Mouse (Mus musculus) retina, embryonic 14.5 days (tissue): Measurements from ENCODE around the gene Elmo2.

Source experiments
- DNase-seq: peaks from one replicate; pipeline ENCODE4 v3.0.0-alpha.2; 2015; ENCODE audit warnings: low spot score

The Elmo2 gene

DNA sequence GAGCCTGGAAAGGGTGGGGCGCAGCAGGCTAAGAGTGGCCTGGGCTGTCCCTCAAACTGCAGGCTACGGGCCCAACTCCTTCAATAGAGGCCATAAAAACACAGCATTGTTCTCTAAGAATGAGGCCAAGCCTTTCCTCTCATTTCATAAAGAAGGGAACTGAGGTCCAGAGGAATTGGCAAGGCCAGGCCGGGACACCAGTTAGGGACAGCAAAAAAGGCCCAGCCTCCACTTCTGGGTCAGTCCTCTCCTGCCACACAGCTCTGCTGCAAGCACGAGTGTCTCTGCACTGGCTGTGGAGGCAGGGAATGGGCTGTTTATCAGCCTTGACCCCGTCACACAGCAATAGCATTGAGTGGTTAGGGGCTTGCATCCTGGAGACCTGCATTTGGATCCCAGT is 2.8 kb downstream of the Elmo2 start:
- DNase-seq = no peak

DNA sequence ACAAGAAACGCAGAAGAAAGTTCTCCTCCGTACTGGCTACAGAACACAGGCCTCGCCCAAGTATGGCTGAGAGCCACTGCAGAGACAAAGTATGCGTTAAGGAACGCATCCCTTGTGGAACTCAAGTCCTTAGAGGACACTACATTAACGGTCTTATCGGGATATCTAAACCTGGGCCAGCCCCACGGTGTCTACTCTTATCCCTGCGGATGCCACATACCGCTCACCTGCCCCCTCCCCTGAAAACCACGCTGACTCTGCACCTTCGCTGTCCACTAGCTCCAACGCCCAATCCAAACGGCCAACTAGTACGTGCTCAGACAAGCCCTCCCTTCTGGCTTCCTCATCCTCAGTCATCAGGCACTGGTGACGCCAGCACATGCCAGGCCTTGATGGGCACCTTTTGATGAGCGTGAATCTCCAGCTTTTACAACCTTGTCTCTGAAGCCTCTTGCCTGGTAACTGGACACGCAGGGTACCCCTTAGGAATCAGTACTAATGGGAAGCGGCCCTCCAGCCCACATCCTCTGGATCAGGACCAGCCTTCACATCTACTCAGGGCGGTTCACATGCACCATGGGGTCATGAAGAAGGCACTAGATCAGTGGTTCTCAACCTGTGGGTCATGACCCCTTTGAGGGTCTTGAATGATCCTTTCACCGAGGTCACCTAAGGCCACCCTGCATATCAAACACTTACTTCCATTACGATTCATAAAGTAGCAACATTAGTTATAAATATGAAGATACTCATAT is 4.1 kb downstream of the Elmo2 start:
- no peak for DNase-seq

DNA sequence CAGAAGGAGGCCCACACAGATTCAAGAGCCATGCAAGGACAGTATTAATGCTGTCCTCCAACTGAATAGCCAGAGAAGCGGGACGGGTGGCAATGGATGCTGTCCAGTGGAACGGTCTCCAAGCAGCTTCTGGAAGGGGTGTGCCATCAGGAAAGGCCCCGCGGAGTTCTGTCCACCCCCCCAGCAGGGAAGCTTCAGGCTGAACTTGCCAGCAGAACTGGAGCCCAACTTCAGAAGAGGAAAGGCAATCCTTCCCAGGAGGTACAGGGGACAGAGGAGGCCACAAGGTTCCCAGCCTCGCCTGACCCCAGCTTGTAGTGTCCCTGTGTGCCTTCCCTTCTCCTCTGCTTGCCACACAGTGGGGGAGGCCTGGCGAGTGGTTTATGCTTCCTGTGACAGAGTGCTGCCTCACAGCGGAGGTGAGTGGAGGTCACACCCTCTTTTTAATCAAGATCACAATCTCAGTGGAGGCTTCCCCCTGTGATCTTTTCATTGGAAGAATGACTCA is 4.8 kb downstream of the Elmo2 start:
- DNase-seq = no peak

DNA sequence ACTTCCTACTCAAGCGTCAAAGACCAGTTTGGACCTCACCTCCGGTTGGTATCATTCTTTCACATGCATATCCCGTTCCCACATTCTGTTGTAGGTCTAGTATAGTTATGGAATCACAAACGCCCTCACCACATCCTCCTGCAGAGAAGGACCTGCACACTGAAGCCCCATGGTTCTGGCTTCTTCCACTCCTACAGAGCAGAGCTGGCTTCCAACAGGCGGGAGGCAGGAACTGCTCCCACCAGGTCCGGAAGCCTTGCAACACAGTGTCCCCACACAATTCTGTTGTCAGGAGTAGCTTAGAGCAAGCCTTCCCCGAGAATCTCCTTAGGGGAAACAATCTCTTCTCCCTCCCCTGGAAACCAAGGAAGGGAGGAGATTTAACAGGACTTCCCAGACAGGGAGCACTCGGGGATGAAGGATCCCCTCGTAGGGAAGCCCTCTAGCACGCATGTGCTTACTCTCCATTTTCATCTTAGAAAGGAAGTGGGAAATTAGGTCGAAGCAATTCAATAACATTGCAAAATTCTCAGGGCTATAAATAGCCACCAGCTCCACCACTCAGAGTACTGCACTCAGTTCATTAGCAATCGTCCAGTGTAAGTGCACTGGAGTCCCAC is 5.6 kb downstream of the Elmo2 start:
- DNase-seq = no peak

DNA sequence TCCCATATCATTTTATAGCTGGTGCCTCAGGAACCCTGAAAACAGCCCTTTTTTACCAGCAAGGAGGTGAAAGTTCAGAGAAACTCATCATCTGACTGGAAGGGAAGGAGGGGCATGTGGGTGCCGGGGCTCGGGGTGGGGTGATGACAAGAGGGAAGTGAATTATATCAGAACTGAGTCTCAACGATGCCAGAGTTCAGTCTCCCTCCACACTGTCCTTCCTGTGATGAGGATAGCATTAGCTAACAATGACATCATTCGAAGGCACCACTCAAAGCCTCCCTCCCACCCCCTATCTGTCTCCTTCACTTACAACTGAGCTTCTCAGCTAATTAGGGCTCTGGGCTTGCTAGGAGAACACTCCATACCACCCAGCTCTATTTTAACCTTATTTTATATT is 6.8 kb downstream of the Elmo2 start:
- no peak for DNase-seq

DNA sequence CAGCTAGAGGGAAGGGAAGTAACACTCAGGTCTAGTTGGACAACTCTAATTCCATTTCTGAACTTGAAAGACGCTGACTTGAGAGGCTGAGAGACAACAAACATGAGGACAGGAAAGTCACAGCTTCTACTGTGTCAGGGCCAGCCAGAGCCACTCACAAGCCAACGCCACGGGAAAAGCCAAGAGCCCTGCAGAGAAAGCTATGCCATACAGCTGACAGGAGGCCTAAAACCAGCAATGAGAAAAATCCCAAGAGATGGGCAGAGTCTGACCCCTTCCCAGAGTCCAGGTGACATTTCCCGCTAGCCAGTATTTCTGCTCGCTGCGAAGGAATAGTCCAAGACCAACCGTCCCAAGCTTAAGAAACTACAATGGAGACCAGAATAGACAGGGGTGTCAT is 7.3 kb downstream of the Elmo2 start:
- no peak for DNase-seq

DNA sequence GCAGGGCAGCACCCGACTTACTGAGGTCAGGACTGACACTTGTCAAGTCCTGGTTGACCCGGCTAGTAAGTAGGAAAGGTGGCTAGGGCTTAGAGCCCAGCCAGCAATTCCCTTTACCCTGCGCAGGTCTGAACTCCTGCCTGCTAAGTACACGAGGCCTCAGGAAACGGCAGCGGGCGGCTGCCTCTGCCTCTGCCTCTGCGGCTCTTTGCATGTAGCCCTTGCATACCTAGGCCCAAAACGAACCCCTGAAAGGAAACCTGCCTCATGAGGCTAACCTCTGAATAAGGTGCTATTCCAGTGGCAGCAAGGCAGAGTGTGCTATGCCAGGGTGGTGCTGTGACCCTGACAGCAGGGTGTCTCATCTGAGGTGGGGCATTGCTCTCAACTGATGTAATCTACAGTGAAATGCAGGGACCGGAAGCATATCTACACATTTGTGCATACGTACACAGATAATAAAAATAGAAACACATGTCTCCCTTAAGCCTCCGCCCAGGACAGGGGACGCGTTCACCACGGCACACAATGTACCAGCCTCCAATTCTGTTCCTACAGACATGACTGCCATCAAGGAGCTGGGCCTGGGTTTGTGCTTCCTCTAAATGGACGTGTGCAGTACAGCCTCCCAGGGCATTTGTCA is 8.5 kb downstream of the Elmo2 start:
- no peak for DNase-seq

DNA sequence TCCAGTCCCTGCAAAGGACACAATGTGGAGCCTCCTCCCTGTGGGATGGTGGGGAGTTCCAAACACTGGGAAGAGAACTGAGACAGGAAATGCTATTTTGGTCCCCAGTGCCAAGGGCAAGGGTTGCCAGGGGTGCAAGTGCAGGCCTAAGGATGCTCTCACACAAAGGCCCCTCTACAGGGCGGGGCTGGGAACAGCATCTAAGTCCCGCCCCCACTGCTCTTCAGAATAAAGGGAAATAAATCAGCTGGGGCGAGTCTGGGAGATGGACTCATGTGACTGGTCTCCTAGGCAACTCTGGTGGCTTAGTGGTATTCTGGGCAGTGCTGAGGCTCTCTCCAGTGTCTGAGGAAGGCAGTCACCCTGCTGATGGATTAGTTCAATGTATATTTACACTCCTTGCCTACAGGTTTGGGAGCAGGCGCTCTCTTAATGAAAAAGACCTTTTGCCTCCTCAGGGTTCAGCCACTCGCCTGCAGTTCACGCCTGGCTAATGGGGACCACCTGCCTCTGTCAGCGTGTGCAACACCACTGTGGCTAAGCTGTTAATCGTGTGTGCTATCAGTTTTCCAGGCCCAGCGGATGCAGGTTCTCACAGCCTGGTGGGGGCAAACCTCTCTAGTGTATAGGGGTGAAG is 9.3 kb downstream of the Elmo2 start:
- DNase-seq = peak; percentile 87

DNA sequence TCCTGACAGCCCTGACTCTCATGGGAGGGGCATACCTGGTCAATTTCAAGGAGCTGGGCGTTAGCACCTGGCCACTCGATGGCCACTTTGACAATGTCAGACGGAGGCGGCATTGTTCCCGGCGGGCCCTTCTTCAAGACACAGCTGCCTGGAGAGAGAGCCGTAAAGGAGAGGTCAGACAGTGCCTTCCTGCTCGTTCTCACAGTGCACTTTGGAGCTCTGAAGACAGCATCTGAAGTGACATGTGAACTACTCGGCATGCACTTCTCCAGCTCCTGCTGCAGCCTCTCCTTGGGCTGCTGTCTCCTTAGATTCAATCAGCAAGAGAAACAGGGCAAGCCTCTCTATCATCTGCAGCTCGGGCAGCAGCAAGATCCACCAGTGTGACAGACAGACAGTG is 10.1 kb downstream of the Elmo2 start:
- DNase-seq = peak; percentile 64

DNA sequence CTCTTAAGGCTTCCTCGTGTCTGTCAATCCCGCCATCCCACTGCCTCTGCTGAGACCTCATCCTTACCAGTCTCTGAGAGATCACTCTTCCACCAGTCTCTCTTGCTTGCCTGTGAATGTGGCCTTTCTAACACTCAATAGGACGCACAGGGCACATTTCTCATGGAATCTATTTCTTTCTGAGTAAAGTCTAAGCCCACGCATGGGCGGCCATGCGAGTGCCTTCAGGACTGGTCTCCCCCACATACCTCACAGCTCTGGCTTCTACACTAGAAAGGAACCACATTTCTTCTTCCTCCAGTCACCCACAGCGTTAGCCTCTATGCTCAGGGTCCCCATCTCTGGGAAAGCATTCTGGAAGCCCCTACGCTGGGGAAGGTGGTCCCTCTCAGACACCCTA is 12.1 kb downstream of the Elmo2 start:
- DNase-seq = no peak

DNA sequence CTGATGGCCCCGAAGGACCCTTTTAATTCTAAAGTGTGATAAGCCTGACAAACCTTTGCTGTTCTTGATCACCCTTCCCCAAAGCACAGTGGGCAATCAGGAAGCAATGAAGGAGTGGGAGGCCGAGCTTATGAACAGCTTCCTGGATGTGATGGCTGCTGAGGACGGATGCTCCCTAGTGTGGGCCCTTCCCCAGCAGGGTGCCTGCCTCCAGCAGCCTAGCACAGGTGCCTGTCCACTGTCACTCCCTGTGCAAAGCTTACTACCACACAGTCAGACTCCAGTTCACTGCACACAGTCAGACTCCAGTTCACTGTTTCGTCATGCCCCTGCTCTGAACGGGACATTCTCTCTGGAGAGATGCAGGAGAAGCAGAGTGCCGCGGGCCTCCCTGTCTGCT is 13.9 kb downstream of the Elmo2 start:
- no peak for DNase-seq

DNA sequence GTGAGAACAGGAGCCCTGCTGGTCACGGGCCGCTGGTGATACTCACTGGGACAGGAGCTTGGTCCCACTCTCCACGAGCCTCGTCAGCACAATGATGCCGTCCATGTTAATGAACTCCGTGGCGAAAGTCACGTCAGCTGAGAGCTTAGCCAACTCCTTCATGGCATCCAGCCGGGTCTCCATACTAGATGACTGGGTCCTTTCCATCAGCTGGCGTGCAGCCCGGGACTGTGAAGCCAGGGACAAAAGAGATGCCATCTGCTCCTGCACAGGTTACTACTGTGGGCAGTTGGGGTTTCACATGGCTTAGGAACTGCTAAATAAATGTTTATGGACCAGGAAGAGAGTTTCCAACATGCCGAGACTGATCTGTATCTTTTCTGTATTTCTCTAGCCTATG is 14.7 kb downstream of the Elmo2 start:
- DNase-seq = no peak

DNA sequence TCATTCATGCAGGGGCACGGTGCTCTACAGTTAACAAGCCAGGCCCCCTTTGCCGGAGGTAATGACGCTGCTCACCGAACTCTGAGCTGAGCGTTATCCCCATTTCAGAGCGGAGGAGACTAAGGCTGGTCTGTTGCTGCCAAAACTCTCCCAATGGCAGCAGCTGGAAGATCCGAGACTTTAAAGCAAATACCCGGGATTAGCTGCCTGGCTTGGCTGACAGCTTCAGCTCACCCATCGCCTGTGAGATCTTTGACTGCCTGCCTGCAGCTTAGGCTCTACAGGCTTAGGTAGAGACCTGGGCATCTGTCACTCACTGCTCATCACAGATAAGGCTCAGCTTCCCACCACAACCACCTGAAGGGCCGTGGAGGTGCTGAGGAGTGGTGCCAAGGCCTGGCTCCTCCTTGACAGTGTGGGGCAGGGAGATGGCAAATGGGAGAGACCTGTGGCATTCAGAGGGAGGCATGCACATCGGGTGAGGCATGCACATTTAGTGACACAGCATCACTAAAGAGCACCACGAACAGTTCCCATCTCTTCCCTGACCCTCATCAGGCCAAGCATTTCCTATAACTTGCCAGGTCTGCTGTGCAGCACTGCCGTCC is 15.4 kb downstream of the Elmo2 start:
- DNase-seq = no peak

DNA sequence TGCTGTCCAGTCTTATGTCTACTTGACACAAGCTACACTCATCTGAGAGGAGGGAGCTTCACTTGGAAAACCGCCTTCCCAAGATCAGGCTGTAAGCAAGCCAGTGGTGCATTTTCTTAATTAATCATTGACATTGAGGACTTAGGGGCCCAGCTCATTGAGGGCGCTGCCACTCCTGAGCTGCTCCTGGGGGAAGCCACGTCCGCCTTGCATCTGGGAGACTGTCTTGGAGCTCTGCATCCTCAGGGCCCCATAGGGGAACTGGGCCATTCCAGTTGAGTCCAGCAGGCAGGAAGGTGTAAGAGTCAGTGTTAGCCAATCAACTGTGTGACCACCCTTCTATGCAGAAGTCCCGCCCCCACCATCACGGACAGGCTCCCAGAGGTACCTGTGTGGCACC is 18.5 kb downstream of the Elmo2 start:
- no peak for DNase-seq

DNA sequence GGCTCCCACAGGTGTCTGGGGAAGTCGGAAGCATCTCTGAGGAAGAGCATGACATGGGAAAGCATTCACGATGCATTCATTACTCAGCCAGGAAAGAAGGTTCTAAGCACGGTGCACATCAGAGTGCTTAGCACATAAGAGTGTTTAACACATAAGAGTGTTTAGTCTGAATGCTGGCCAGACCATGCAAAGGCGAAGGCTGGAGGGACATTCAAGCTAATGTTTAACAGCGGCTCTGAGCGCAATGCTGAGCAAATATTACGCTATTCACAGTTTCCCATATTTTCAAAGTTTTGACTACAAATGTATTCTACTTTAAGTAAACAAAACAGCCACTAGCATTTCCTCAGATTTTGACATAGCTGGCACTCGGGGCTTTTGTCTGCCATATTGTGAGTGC is 20.8 kb downstream of the Elmo2 start:
- DNase-seq = no peak

DNA sequence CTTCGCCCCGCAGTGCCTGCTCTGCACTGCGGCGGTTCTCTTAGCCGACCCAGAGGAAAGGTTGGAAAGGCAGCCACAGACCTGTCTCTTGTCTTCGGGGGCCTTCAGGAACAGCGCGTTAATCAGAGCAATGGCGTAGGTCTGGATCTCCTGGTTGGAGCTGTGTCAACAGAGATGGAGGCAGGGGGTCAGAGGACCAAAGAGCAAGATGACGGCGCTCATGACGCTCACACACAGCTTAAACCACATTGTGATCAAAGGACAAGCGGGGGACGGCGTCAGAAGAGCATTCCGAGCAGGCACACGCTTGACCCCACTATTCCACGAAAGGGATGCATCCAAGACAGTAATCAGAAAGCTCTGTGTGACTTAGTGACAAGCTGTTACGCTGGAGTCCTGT is 21.5 kb downstream of the Elmo2 start:
- no peak for DNase-seq

DNA sequence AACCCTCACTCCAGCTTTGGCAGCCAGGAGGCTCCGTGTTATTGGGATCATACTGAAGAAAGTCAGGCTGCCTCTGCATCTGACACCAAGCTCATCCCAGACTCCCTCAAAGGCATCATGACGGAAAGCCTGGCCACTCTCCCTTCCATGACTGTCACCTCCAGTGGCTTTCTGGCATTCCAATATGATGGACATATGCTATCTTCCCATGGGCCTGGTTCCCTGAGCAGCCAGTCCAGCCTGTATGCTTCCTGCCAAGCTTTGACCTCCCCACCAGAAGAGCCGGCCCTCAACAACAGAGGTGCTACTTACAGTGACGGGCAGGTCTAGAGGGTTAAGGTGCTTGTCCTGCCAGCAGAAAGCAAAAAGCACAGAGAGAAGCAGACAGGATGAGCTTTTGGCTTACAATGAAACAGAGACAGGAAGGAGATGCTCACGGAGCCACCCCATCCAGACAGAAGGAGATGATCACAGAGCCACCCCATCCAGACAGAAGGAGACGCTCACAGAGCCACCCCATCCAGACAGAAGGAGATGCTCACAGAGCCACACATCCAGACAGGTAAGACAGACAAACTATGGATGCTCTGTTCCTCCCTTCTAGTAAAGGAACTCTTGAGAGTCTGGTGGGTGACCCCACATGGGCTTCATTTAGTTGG is 22.8 kb downstream of the Elmo2 start:
- no peak for DNase-seq

DNA sequence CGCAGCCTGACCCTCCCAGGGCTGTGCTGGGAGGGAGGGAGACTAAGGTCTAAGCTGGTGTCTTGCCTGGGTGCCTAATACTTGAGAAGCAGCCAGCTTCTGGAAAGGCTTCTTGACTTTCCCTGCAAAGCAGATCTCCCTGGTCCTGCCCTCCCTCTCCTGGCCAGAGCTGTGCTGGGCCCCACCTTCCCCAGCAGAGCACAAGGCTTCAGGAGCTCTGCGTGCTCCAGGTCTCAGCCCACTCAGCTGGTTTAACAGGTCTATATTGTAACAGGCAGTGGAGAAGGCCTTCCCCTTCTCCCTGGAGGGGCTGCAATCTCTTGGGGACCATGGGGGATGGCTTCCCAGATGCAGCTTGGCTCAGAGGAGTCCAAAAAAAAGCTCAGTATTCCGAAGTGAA is 24.9 kb downstream of the Elmo2 start:
- DNase-seq = no peak

DNA sequence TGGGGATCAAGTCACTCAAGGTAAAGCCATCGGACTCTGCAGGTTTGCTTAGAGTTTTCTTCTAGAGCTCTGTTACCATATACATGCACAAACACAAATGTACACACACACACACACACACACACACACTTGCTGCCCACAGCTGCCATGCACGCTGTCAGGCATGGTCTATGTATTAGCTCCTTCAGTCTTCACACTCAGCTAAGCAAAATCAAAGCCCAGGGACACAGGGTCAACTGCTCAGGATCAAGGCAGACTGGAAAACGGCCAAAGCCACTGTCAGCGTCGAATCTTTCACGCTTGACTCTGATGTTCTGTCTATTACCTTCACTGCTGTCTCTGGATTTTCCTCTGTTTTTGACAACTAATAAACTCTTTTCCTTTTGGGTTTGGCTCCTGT is 25.4 kb downstream of the Elmo2 start:
- peak; percentile 54 for DNase-seq

DNA sequence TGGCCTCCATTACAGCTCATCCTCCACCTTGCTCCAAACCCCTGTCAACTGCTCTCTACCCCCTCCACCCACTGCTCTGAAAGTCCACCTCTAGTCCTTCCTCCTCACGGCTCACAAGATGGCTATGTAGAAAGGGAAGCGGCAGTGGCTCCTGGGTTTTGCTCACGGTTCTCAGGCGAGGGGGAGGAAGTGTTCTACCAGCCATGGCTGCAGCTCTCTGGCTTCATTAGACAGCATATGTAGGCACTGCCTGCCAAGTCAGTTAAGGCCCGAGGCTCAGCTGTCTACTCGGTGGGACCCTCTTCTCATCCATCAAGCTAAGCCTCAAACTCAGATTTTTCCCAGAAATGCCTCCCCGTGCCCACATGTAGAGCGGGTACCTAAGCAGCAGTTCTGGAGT is 25.9 kb downstream of the Elmo2 start:
- no peak for DNase-seq

DNA sequence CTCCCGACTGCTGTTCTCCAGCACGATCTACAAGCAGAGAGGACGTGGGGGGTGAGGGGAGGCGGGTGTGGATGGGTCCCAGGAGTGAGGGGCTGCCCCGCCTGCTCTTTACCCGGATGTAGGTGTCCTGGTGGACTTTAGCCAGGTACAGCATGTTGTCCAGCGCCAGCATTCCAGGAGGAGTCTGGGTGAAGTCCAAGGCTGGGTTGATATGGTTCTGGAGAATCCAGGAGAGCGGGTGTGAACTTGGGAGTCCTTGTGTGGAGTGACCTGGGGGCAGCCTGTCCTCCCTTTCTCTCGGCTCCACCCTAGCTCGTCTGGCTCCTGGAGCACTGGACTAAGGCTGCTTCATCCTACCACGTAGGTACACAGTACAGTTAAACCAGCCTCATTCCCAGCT is 28.9 kb downstream of the Elmo2 start:
- no peak for DNase-seq

DNA sequence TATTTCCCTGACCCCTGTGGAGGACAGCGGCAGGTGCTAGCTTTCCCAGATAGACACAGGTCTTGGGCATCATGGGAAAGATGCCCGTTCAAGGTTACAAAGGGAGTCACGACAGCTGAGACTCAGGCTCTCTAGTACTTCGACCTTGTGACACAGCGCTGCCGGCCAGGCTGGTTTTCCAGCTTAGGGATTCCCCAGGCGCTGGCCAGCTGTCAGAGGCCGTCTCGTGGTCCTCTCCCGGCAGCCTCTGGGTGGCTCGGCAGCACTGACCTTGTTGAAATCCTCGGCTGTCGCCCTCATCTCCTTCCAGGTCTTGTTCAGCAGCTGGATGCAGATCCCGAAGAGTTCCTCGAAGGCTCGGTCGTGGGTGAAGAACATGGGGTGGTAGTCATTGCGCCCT is 29.7 kb downstream of the Elmo2 start:
- no peak for DNase-seq
